Mouse (Mus musculus) heart, postnatal 0 days (tissue): ENCODE results near the gene Pi16. TPM values are rescaled to one million over a fixed set of nuclear protein-coding genes. Genes with fewer than 3 reads are reported as not detected.

Experiments used
- ATAC-seq: fragments of 200-750 bp; cut with Nextera tagmentation; 2 replicates; pipeline ENCODE4 v1.8.0; 2017; ENCODE audit warnings: low read depth, moderate number of reproducible peaks, moderate library complexity; ENCODE audit not compliant: insufficient read depth
- DNase-seq: peaks from one replicate; pipeline ENCODE4 v3.0.0-alpha.2; 2016; ENCODE audit warnings: low spot score
- H3K27ac ChIP-seq: fragments of 300-500 bp; sonication (generic); 2 replicates; pipeline ENCODE4 v1.5.1; 2014; ENCODE audit warnings: low read depth, mild to moderate bottlenecking
- H3K27me3 ChIP-seq: fragments of 300-500 bp; sonication (generic); 2 replicates; pipeline ENCODE4 v1.6.1; 2014; ENCODE audit warnings: low read length, mixed read lengths; ENCODE audit not compliant: control insufficient read depth, insufficient read depth
- H3K36me3 ChIP-seq: fragments of 300-500 bp; sonication (generic); replicated peaks from 2 replicates; pipeline ENCODE4 v1.6.1; 2014; ENCODE audit warnings: low read length, mixed read lengths; ENCODE audit not compliant: control insufficient read depth, insufficient read depth
- H3K4me1 ChIP-seq: fragments of 300-500 bp; sonication (generic); 2 replicates; pipeline ENCODE4 v1.6.1; 2014; ENCODE audit warnings: antibody characterized with exemption; ENCODE audit not compliant: control insufficient read depth, insufficient read depth
- H3K4me2 ChIP-seq: fragments of 300-500 bp; sonication (generic); 2 replicates; pipeline ENCODE4 v1.6.1; 2014; ENCODE audit warnings: low read depth, mild to moderate bottlenecking, low read length, moderate library complexity
- H3K4me3 ChIP-seq: fragments of 300-500 bp; sonication (generic); 2 replicates; pipeline ENCODE4 v1.5.1; 2014; ENCODE audit warnings: low read depth, low read length
- H3K9ac ChIP-seq: fragments of 300-500 bp; sonication (generic); replicated peaks from 2 replicates; pipeline ENCODE4 v1.6.1; 2014; ENCODE audit warnings: low read depth, low read length, mixed read lengths
- H3K9me3 ChIP-seq: fragments of 300-500 bp; sonication (generic); replicated peaks from 2 replicates; pipeline ENCODE4 v1.6.1; 2016; ENCODE audit warnings: low read length; ENCODE audit not compliant: control insufficient read depth
- CTCF ChIP-seq: IDR thresholded peaks from 2 replicates; pipeline ENCODE4 v1.5.1; 2016; ENCODE audit warnings: antibody characterized with exemption, control low read depth, low read depth
- EP300 ChIP-seq: IDR thresholded peaks from 2 replicates; pipeline ENCODE4 v1.6.1; 2016; ENCODE audit warnings: antibody characterized with exemption, low read depth
- WGBS: fragments of 180-500 bp; shearing (Covaris S2); extraction: QIAGEN DNeasy Blood & Tissue Kit; methylation state at CpG from one replicate; pipeline ENCODE4 v1.1.7; 2014; 5-methylcytosine and 5-hydroxymethylcytosine counted together
- polyA plus RNA-seq: library from polyadenylated mRNA; unstranded; fragments of >200 nt; fragmentation: Nextera tagmentation; extraction: Ambion mirVana; gene quantifications from 2 replicates; pipeline ENCODE4 v1.2.1, GENCODE M21; 2015
- total RNA-seq: library from RNA; depleted of rRNA; stranded (reverse); fragments of >200 nt; gene quantifications from 2 replicates; pipeline ENCODE4 v1.2.3, GENCODE M21; 2014; ENCODE audit warnings: low replicate concordance

Gene Pi16
- total and polyA plus RNA-seq, 2 experiments from 2014 or later = 4.5 to 12.4 TPM

DNA sequence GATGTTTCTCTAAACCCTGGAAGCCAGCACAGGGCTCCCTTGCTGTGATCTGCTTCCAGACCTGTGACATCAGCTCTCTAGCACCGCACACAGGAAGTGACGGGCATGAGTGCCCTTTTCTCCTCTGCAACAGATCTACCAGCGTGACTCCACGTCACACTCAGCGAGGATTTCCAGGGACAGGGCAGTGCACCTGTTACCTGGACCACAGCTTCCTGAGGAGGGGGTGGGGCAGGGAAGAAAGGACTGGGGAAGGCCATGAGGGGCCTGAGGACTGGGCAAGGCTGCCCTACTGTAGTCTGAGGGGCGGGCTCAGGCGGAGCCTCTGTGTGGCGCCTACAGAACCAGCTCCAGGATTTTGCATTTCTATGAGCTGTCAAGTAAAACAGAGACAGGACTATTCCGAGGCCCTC lies 24.1 kb downstream of the Pi16 start:
- Histone ChIP-seq H3K27me3 (no peaks in the 10 kb centered on the region), H3K4me1 (peaks cover 31% of the 10 kb centered on the region), H3K9ac (peak overlapping the region; percentile 47), H3K27ac (peak overlapping the region; percentile 94), H3K36me3 (peaks cover 49% of the 10 kb centered on the region), H3K4me3 (no peak overlapping the region), H3K4me2 (peak overlapping the region; percentile 36), H3K9me3 (no peaks in the 10 kb centered on the region)
- peak; percentile 66 for ATAC-seq
- peak; percentile 20; the same call in 1 of the 2 replicates for TF ChIP-seq CTCF
- no peak for TF ChIP-seq EP300
- DNase-seq = peak; percentile 83
- WGBS = 8% methylated on average over 9 of the region's 9 CpGs

DNA sequence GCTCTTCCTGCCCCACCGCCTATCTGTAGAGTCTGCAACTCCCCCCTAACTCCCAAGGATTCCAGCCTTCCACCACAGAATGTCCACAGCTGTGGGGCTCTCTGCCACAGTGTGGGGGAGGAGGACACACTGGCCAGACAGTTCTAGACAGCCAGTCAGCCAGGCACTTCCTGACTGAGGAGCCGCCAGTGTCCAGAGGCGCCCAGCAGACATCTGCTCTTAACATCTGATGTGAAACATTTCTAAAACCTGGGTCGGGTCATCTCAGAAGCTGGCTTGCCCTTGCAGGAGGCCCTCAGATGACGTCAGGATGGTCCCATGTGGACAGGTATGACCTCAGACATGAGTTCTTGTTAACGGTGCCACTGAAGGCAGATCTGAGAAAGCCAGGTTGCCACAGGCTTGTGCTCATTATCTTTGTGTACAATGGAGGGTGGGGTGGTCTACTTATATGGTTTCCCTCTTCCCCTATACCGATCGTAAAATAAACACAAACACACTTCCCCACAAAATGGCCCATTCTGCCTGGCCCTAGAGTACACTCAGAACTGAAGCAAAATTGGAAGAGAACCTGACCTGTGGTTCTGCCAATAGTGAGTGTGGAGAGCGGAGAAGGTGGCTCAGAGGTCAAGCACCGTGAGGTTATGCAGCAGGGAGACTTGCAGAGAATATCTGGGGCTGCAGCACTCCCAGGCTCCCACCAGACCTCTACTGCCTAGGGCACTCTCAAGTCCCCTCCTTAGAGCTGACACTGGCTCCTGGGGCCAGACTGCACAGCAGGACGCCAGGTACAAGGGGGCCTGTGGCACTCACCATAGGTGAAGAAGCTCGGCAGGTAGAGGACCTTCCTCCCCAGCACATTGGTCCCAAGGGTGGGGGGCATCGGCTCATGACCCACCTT lies 24.8 kb downstream of the Pi16 start:
- ATAC-seq = peak; percentile 79
- peak overlapping the region; percentile 36 for H3K4me2 ChIP-seq

DNA sequence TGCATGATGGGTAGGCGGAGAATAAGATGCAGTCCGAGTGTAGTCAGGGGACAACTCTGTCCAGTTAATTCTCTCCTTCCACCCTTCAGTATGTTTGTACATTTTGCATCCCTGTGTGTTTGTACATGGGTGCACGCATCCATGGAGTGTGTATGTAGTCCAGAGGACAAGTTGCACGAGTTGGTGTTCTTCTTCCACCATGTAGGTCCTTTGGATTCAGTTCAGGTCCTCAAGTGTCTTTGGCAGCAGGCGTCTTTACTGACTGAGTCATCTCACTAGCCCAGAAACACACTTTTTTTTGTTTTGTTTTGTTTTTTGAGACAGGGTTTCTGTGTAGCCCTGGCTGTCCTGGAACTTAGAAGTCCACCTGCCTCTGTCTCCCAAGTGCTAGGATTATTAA lies 25.8 kb downstream of the Pi16 start:
- WGBS = 72% methylated on average over 5 of the region's 5 CpGs
- no peak overlapping the region for H3K9ac ChIP-seq
- ATAC-seq (no peak), DNase-seq (no peak)
- TF ChIP-seq CTCF (no peak), EP300 (no peak)
- H3K27me3 ChIP-seq = no peaks in the 10 kb centered on the region
- H3K9me3 ChIP-seq = no peaks in the 10 kb centered on the region
- no peak overlapping the region for H3K4me3 ChIP-seq
- peak overlapping the region; percentile 94 for H3K27ac ChIP-seq
- no peak overlapping the region for H3K4me2 ChIP-seq
- H3K4me1 ChIP-seq = peaks cover 31% of the 10 kb centered on the region
- peaks cover 33% of the 10 kb centered on the region for H3K36me3 ChIP-seq

More for the DNA sequence above, 24.8 kb downstream of the Pi16 start:
- no peaks in the 10 kb centered on the region for H3K27me3 ChIP-seq
- peaks cover 42% of the 10 kb centered on the region for H3K36me3 ChIP-seq
- TF ChIP-seq CTCF (no peak), EP300 (peak; percentile 87)
- no peaks in the 10 kb centered on the region for H3K9me3 ChIP-seq
- no peak overlapping the region for H3K4me3 ChIP-seq
- peak overlapping the region; percentile 94 for H3K27ac ChIP-seq
- H3K4me1 ChIP-seq = peaks cover 31% of the 10 kb centered on the region
- peak overlapping the region; percentile 47 for H3K9ac ChIP-seq
- peak; percentile 81 for DNase-seq
- 20% methylated on average over 13 of the region's 13 CpGs for WGBS

DNA sequence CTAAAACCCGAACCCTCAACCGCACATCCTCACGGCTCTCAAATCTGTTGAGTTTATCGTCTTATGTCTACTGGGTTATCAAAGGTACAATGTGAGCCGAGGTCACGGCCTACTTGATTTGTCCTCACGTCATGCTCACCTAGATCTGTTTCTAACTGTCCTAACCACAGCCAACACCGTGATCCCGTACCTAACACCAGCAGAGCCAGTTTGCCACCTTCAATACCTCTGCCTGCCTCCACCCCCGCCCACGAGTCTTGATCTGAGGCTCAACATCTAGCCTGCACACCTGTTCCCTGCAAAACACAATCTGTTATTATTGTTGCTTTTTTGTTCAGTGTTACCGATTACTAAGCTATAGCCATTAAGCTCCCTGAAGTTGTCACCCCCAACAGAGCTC lies 27.8 kb downstream of the Pi16 start:
- ATAC-seq = no peak
- WGBS = 78% methylated on average over 12 of the region's 12 CpGs

DNA sequence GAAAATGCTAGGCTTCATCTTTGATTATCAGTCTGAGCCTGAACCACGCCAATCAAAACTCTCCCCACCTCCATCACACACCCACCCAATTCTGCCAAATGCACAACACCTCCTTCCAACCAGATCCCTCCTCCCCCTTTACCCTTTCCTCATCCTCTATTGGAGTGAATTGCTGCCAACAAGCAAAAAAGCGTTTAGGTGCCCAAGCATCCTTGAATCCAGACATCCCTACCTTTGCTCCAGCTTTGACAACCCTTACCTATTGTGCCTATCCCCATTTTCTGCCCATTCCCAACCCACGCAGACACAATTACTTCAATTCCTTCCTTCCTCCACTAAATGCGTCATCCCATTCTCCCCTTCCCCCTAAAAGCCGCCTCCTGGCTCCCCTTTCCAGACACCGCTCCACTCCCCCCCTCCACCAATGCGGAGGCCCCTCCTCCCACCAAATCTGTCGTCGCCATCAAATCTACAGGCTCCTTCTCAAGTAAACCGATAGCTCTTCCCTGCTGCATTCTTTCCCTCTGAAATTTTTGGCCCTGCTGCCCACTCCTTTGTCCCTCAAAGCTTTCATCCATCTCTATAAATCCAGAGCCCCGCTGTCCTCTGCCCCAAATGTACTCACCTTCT lies 29.1 kb downstream of the Pi16 start:
- 5% methylated on average over 11 of the region's 11 CpGs for WGBS

More for the DNA sequence above, 27.8 kb downstream of the Pi16 start:
- no peaks in the 10 kb centered on the region for H3K9me3 ChIP-seq
- H3K27ac ChIP-seq = no peak overlapping the region
- no peak for DNase-seq
- TF ChIP-seq EP300 (no peak), CTCF (no peak)
- peaks cover 14% of the 10 kb centered on the region; the same call in 1 of the 2 replicates for H3K36me3 ChIP-seq
- H3K4me3 ChIP-seq = no peak overlapping the region
- H3K4me2 ChIP-seq = peak overlapping the region; percentile 74; the same call in 1 of the 2 replicates
- peaks cover 31% of the 10 kb centered on the region for H3K4me1 ChIP-seq
- no peak overlapping the region for H3K9ac ChIP-seq
- H3K27me3 ChIP-seq = no peaks in the 10 kb centered on the region

More for the DNA sequence above, 29.1 kb downstream of the Pi16 start:
- Histone ChIP-seq H3K4me1 (peaks cover 20% of the 10 kb centered on the region), H3K9me3 (no peaks in the 10 kb centered on the region), H3K36me3 (peaks cover 14% of the 10 kb centered on the region; the same call in 1 of the 2 replicates), H3K27ac (peak overlapping the region; percentile 89), H3K4me2 (peak overlapping the region; percentile 74), H3K9ac (peak overlapping the region; percentile 85), H3K27me3 (no peaks in the 10 kb centered on the region), H3K4me3 (peak overlapping the region; percentile 65)
- peak; percentile 28 for DNase-seq
- TF ChIP-seq CTCF (no peak), EP300 (no peak)
- no peak for ATAC-seq
